ENCODE assay signal across 8 mouse cellular contexts in genomic region chr7:34233909-34234609, GRCm38 (mm10). TPM values are rescaled to one million over a fixed set of nuclear protein-coding genes. Genes with fewer than 3 reads are reported as not detected.
A peak's percentile ranks its signal among the peaks of the same experiment; 100 is the strongest.
DNase-seq lines count a peak whose midpoint lies in the region; ATAC-seq lines count a peak whose summit lies in the region.

No protein-coding gene starts in this region.

- peaks cover 21% of the 10 kb centered on the region for H3K36me3 ChIP-seq in hindbrain, embryonic 16.5 days (ENCODE audit: control insufficient read depth, insufficient read depth, low read length)
- peaks cover 11% of the 10 kb centered on the region; the same call in 1 of the 2 replicates for H3K36me3 ChIP-seq in macrophage (ENCODE audit: inconsistent target)

- peak overlapping the region; percentile 91 for H3K27ac ChIP-seq in hindbrain, embryonic 16.5 days (ENCODE audit: low read depth, low read length)
- peak overlapping the region; percentile 90 for H3K27ac ChIP-seq in macrophage

- H3K4me1 ChIP-seq in hindbrain, embryonic 16.5 days (ENCODE audit: control insufficient read depth, insufficient read depth, low read depth, low read length): peaks cover 12% of the 10 kb centered on the region

- ATAC-seq in hindbrain, embryonic 16.5 days: peak; percentile 96

- peak; percentile 98 for DNase-seq in WW6 (ENCODE audit: low read depth, low spot score)
- peak; percentile 98 to 99 for DNase-seq in cerebellum, postnatal 4 days (ENCODE audit: low spot score in 2 of 2)
- DNase-seq in gastrocnemius, adult 18-20 months (ENCODE audit: low spot score): peak; percentile 98
- peak; percentile 100 for DNase-seq in left cerebral cortex, adult 18-20 months (ENCODE audit: low spot score in 2 of 2)
- peak; percentile 100 for DNase-seq in right cerebral cortex, adult 18-20 months
- peak; percentile 93 for DNase-seq in urinary bladder, postnatal 10 days (ENCODE audit: low spot score)

- H3K4me2 ChIP-seq in hindbrain, embryonic 16.5 days (ENCODE audit: low read length): peak overlapping the region; percentile 63

- no peaks in the 10 kb centered on the region for H3K27me3 ChIP-seq in hindbrain, embryonic 16.5 days (replicated peaks; ENCODE audit: control insufficient read depth, insufficient read depth, low read length)

- under 1% methylated on average over 46 of the region's 46 CpGs for WGBS in hindbrain, embryonic 16.5 days
- under 1% methylated on average over 46 of the region's 46 CpGs for WGBS in macrophage (ENCODE audit: missing documents)

- H3K79me2 ChIP-seq in macrophage (ENCODE audit: inconsistent target): peaks cover 9% of the 10 kb centered on the region

- no peaks in the 10 kb centered on the region for H3K9me3 ChIP-seq in hindbrain, embryonic 16.5 days (ENCODE audit: control insufficient read depth, low read length)

- H3K9ac ChIP-seq in hindbrain, embryonic 16.5 days (ENCODE audit: low read depth, low read length): peak overlapping the region; percentile 67

- peak overlapping the region; percentile 48 for H3K4me3 ChIP-seq in hindbrain, embryonic 16.5 days (ENCODE audit: low read length)
- H3K4me3 ChIP-seq in macrophage (ENCODE audit: inconsistent target): peak overlapping the region; percentile 61

RNA-seq across cellular contexts. Expression of gene Gpi1, which starts 3.9 kb away (rescaled TPM):
- total RNA-seq in gastrocnemius, adult 18-20 months (2021): 100 to 1,000 TPM; 946 to 968 TPM
- polyA plus RNA-seq in hindbrain, embryonic 16.5 days (2015; fragmentation: Nextera tagmentation; extraction: Ambion mirVana): 355 and 401 TPM in 2 replicates
- 100 to 1,000 TPM; 662 to 699 TPM for total RNA-seq in left cerebral cortex, adult 18-20 months (2021)
- 100 to 1,000 TPM in 16 of 26 experiments, 10 to 100 TPM in 10; 48.1 to 238 (median 136) TPM for total RNA-seq in macrophage (2018; cell fraction: chromatin; rRNA removed)
- 100 to 1,000 TPM; 159 to 348 (median 225) TPM for total RNA-seq in macrophage (2018; cell fraction: cytosol; rRNA removed)
- 100 to 1,000 TPM in 12 of 26 experiments, 10 to 100 TPM in 14; 62.6 to 225 (median 96.1) TPM for total RNA-seq in macrophage (2018; cell fraction: nucleus; rRNA removed)
- polyA plus RNA-seq in macrophage (2018): 200 to 488 TPM (median 296 TPM) in 3 replicates

RNA-seq across cellular contexts. Expression of gene Gm6096, which starts 16.8 kb away (rescaled TPM):
- total RNA-seq in gastrocnemius, adult 18-20 months (2021): not detected
- 0.71 TPM in 1 of 2 replicates, not detected in the other for polyA plus RNA-seq in hindbrain, embryonic 16.5 days (2015; fragmentation: Nextera tagmentation; extraction: Ambion mirVana)
- not detected for total RNA-seq in left cerebral cortex, adult 18-20 months (2021)
- not detected for total RNA-seq in macrophage (2018; cell fraction: chromatin; rRNA removed)
- total RNA-seq in macrophage (2018; cell fraction: cytosol; rRNA removed): not detected
- not detected for total RNA-seq in macrophage (2018; cell fraction: nucleus; rRNA removed)
- not detected in 3 replicates for polyA plus RNA-seq in macrophage (2018)

RNA-seq across cellular contexts. Expression of gene Pdcd2l, which starts 37.6 kb away (rescaled TPM):
- total RNA-seq in gastrocnemius, adult 18-20 months (2021): 10 to 100 TPM; 13.7 to 15.0 TPM
- polyA plus RNA-seq in hindbrain, embryonic 16.5 days (2015; fragmentation: Nextera tagmentation; extraction: Ambion mirVana): 76.2 and 87.3 TPM in 2 replicates
- total RNA-seq in left cerebral cortex, adult 18-20 months (2021): 10 to 100 TPM; 20.6 to 24.0 TPM
- 10 to 100 TPM in 22 of 26 experiments, 1 to 10 TPM in 4; 3.9 to 75.5 (median 26.3) TPM for total RNA-seq in macrophage (2018; cell fraction: chromatin; rRNA removed)
- total RNA-seq in macrophage (2018; cell fraction: cytosol; rRNA removed): 10 to 100 TPM; 10.4 to 27.9 (median 17.5) TPM
- 10 to 100 TPM in 22 of 26 experiments, 1 to 10 TPM in 4; 4.4 to 51.6 (median 18.0) TPM for total RNA-seq in macrophage (2018; cell fraction: nucleus; rRNA removed)
- 15.9 to 29.8 TPM (median 24.8 TPM) in 3 replicates for polyA plus RNA-seq in macrophage (2018)

Comparison
In these comparisons a context has a peak if more than half of its experiments do, and no peak if none do; other contexts are left out.
1. Peak in every context shown above with its lines: DNase-seq, ATAC-seq, H3K4me3 ChIP-seq and H3K27ac ChIP-seq.